Mouse (Mus musculus): ENCODE results near the gene Dact3.

DNA sequence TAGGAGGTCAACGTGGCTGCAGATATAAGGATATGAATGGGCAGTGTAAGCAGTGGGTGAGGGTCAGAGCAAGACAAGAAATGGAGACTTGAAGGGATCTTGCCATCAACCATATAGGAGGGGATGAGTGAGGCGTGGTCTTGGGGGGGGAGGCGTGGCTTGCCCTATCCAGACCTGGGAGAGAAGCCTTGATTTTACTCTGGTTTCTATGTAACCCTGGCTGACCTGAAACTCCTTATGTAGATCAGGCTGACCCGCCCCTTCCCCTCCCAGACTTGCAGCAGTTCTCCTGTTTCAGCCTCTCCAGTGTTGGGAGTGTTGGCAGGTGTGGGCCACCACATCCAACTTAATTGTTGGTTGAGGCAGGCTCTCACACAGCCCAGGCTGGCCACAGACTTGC, 9.2 kb downstream of the Dact3 start:
- no peak for TF ChIP-seq CTCF (IDR thresholded peaks at IDR 0.05; ENCODE audit: borderline replicate concordance, insufficient read depth, low read length)
- TF ChIP-seq POLR2A (IDR thresholded peaks at IDR 0.05; ENCODE audit: low read depth, low read length): no peak
